14 mouse cellular contexts compared by ENCODE assay signal in genomic region chr13:31352825-31353224, GRCm38 (mm10).
A peak's percentile ranks its signal among the peaks of the same experiment; 100 is the strongest.
DNase-seq lines count a peak whose midpoint lies in the region; TF ChIP-seq lines count a peak whose summit lies in the region.
"Had no signal": no experiment of that assay in that cellular context is flagged by ENCODE, and none has a peak within 500 bp of the region (broad histone marks: within the 10 kb centered on the region; RNA-seq: fewer than 3 reads in every experiment).

No protein-coding gene starts in this region.

- peak; percentile 11 for DNase-seq in embryo, embryonic 10 days (ENCODE audit: low spot score)
- DNase-seq in embryo, embryonic 9.5 days (ENCODE audit: extremely low spot score), result no peak
- no peak for DNase-seq in left cerebral cortex, adult 2 months (ENCODE audit: extremely low spot score in 1 of 2, low spot score in 2 of 2)
- no peak for DNase-seq in left cerebral cortex, postnatal 25 days (ENCODE audit: low spot score in 2 of 2)
- DNase-seq in 3T3-L1 (ENCODE audit: low read depth, low spot score), result peak; percentile 37
- peak; percentile 26 for DNase-seq in NIH3T3 (ENCODE audit: low read depth)
- no peak for DNase-seq in right cerebral cortex, postnatal 25 days
- no peak for DNase-seq in left cerebral cortex, postnatal 36 days (ENCODE audit: low spot score in 2 of 2)
- DNase-seq: cerebellum, adult 11 months; heart, adult 11 months; midbrain, embryonic 14.5 days; right cerebral cortex, postnatal 14 days had no signal

- no peak overlapping the region for H3K27ac ChIP-seq in left cerebral cortex, adult 2 months
- H3K27ac ChIP-seq: forebrain, embryonic 13.5 days; hindbrain, embryonic 13.5 days had no signal

- peak; percentile 32 for TF ChIP-seq CTCF in left cerebral cortex, adult 2 months (IDR thresholded peaks at IDR 0.05)

- intact Hi-C loops in left cerebral cortex, adult 2 months (cut with DNase I), result no loop called here
- intact Hi-C loops in left cerebral cortex, postnatal 25 days (cut with DNase I), result no loop called here
- intact Hi-C loops in left cerebral cortex, postnatal 36 days (cut with DNase I), result no loop called here

- H3K4me3 ChIP-seq in left cerebral cortex, adult 2 months, result no peak overlapping the region
- H3K4me3 ChIP-seq: forebrain, embryonic 13.5 days; hindbrain, embryonic 13.5 days had no signal

Comparison
In these comparisons a context has a peak if more than half of its experiments do, and no peak if none do; other contexts are left out.
1. DNase-seq: peak in embryo, embryonic 10 days (single experiment), 3T3-L1 (single experiment) and NIH3T3 (single experiment); none in embryo, embryonic 9.5 days (single experiment), left cerebral cortex, adult 2 months (0 of 2), left cerebral cortex, postnatal 25 days (0 of 2), right cerebral cortex, postnatal 25 days (single experiment) and left cerebral cortex, postnatal 36 days (0 of 2).